Mouse (Mus musculus) neural tube, embryonic 14.5 days (tissue): Measurements from ENCODE around the gene Gemin4. TPM values are rescaled to one million over a fixed set of nuclear protein-coding genes. Genes with fewer than 3 reads are reported as not detected.
"Not testable (repeated sequence)": the region's sequence is repeated elsewhere in the genome, so short reads cannot be mapped to it uniquely, and the experiment has no call there.

Experiments used
- ATAC-seq: fragments of 200-750 bp; cut with Nextera tagmentation; 2 replicates; pipeline ENCODE4 v1.8.0; 2017; ENCODE audit warnings: low read depth, mild to moderate bottlenecking, moderate TSS enrichment, moderate library complexity
- H3K27ac ChIP-seq: fragments of 300-500 bp; sonication (generic); 2 replicates; pipeline ENCODE4 v1.5.1; 2014; ENCODE audit warnings: low read depth, mild to moderate bottlenecking, control low read depth, low read length, moderate library complexity, mixed read lengths
- H3K27me3 ChIP-seq: fragments of 300-500 bp; sonication (generic); 2 replicates; pipeline ENCODE4 v1.6.1; 2014; ENCODE audit warnings: low read length; ENCODE audit not compliant: control insufficient read depth, insufficient read depth
- H3K36me3 ChIP-seq: fragments of 300-500 bp; sonication (generic); 2 replicates; pipeline ENCODE4 v1.6.1; 2014; ENCODE audit warnings: low read length, mixed read lengths; ENCODE audit not compliant: control insufficient read depth, insufficient read depth
- H3K4me1 ChIP-seq: fragments of 300-500 bp; sonication (generic); 2 replicates; pipeline ENCODE4 v1.6.1; 2014; ENCODE audit warnings: low read length; ENCODE audit not compliant: control insufficient read depth, insufficient read depth
- H3K4me2 ChIP-seq: fragments of 300-500 bp; sonication (generic); 2 replicates; pipeline ENCODE4 v1.6.1; 2014; ENCODE audit warnings: mild to moderate bottlenecking, low read depth, low read length, control low read depth
- H3K4me3 ChIP-seq: fragments of 300-500 bp; sonication (generic); 2 replicates; pipeline ENCODE4 v1.5.1; 2014; ENCODE audit warnings: low read depth, low read length, control low read depth, mixed read lengths
- H3K9ac ChIP-seq: fragments of 300-500 bp; sonication (generic); replicated peaks from 2 replicates; pipeline ENCODE4 v1.6.1; 2014; ENCODE audit warnings: low read depth, mild to moderate bottlenecking, control low read depth, low read length, mixed read lengths
- H3K9me3 ChIP-seq: fragments of 300-500 bp; sonication (generic); 2 replicates; pipeline ENCODE4 v1.6.1; 2016; ENCODE audit warnings: low read length; ENCODE audit not compliant: control insufficient read depth
- WGBS: fragments of 180-500 bp; shearing (Covaris S2); extraction: QIAGEN DNeasy Blood & Tissue Kit; methylation state at CpG from one replicate; pipeline ENCODE4 v1.1.7; 2014; 5-methylcytosine and 5-hydroxymethylcytosine counted together
- polyA plus RNA-seq: library from polyadenylated mRNA; unstranded; fragments of >200 nt; fragmentation: Nextera tagmentation; extraction: Ambion mirVana; gene quantifications from 2 replicates; pipeline ENCODE4 v1.2.1, GENCODE M21; 2014

Gene Gemin4
- polyA plus RNA-seq, 1 experiment from 2014 or later: 16.6 TPM

- Histone ChIP-seq H3K4me2 (no peak overlapping the region), H3K36me3 (peaks cover 49% of the 10 kb centered on the region), H3K9me3 (no peaks in the 10 kb centered on the region), H3K27me3 (no peaks in the 10 kb centered on the region), H3K27ac (no peak overlapping the region), H3K4me1 (no peaks in the 10 kb centered on the region), H3K4me3 (no peak overlapping the region), H3K9ac (no peak overlapping the region)
- 95% methylated on average over 3 of the region's 3 CpGs for WGBS
- no peak for ATAC-seq
These were observed 18.7 kb upstream of the Gemin4 start for GRCm38 (mm10) chr11:76236136-76236535.

GRCm38 (mm10) chr11:76225051-76225450 lies 7.6 kb upstream of the Gemin4 start:
- Histone ChIP-seq H3K4me1 (no peaks in the 10 kb centered on the region), H3K4me2 (no peak overlapping the region), H3K9ac (no peak overlapping the region), H3K27ac (no peak overlapping the region), H3K36me3 (peaks cover 32% of the 10 kb centered on the region; the same call in 1 of the 2 replicates), H3K27me3 (no peaks in the 10 kb centered on the region), H3K4me3 (no peak overlapping the region), H3K9me3 (no peaks in the 10 kb centered on the region)
- ATAC-seq: no peak

GRCm38 (mm10) chr11:76224631-76225030 lies 7.2 kb upstream of the Gemin4 start:
- Histone ChIP-seq H3K4me2 (no peak overlapping the region), H3K27me3 (no peaks in the 10 kb centered on the region), H3K9me3 (no peaks in the 10 kb centered on the region), H3K36me3 (peaks cover 32% of the 10 kb centered on the region; the same call in 1 of the 2 replicates), H3K27ac (no peak overlapping the region), H3K4me1 (no peaks in the 10 kb centered on the region), H3K9ac (no peak overlapping the region), H3K4me3 (no peak overlapping the region)
- ATAC-seq: no peak
- 95% methylated on average over 5 of the region's 5 CpGs for WGBS

GRCm38 (mm10) chr11:76216681-76217389 lies 629 bp downstream of the Gemin4 start:
- Histone ChIP-seq H3K27me3 (no peaks in the 10 kb centered on the region), H3K9me3 (no peaks in the 10 kb centered on the region), H3K27ac (peak overlapping the region; percentile 92), H3K4me2 (peak overlapping the region; percentile 85), H3K9ac (peak overlapping the region; percentile 82), H3K4me1 (peaks cover 8% of the 10 kb centered on the region; the same call in 1 of the 2 replicates), H3K36me3 (peaks cover 23% of the 10 kb centered on the region), H3K4me3 (peak overlapping the region; percentile 80)
- WGBS: 3% methylated on average over 33 of the region's 33 CpGs
- ATAC-seq: peak; percentile 62

GRCm38 (mm10) chr11:76216049-76216540 lies 1.4 kb downstream of the Gemin4 start:
- Histone ChIP-seq H3K27ac (no peak overlapping the region), H3K4me2 (peak overlapping the region; percentile 85; the same call in 1 of the 2 replicates), H3K4me1 (peaks cover 8% of the 10 kb centered on the region; the same call in 1 of the 2 replicates), H3K4me3 (no peak overlapping the region), H3K9me3 (no peaks in the 10 kb centered on the region), H3K27me3 (no peaks in the 10 kb centered on the region), H3K36me3 (peaks cover 15% of the 10 kb centered on the region), H3K9ac (no peak overlapping the region)
- no peak for ATAC-seq
- 95% methylated on average over 5 of the region's 5 CpGs for WGBS

GRCm38 (mm10) chr11:76215011-76215410 lies 2.5 kb downstream of the Gemin4 start:
- 100% methylated on average over 2 of the region's 2 CpGs for WGBS
- no peak overlapping the region for H3K4me3 ChIP-seq
- peaks cover 12% of the 10 kb centered on the region; the same call in 1 of the 2 replicates for H3K36me3 ChIP-seq

GRCm38 (mm10) chr11:76213841-76214240 lies 3.6 kb downstream of the Gemin4 start:
- no peak overlapping the region for H3K4me2 ChIP-seq
- peaks cover 14% of the 10 kb centered on the region for H3K36me3 ChIP-seq
- no peak overlapping the region for H3K4me3 ChIP-seq
- no peak overlapping the region for H3K9ac ChIP-seq
- no peak overlapping the region for H3K27ac ChIP-seq
- H3K4me1 ChIP-seq: peaks cover 8% of the 10 kb centered on the region; the same call in 1 of the 2 replicates
- WGBS: 20% methylated on average over 5 of the region's 5 CpGs
- H3K27me3 ChIP-seq: no peaks in the 10 kb centered on the region
- H3K9me3 ChIP-seq: no peaks in the 10 kb centered on the region
- ATAC-seq: no peak

More at GRCm38 (mm10) chr11:76215011-76215410, 2.5 kb downstream of the Gemin4 start:
- Histone ChIP-seq H3K9me3 (no peaks in the 10 kb centered on the region), H3K9ac (no peak overlapping the region), H3K27me3 (no peaks in the 10 kb centered on the region), H3K4me1 (peaks cover 8% of the 10 kb centered on the region; the same call in 1 of the 2 replicates), H3K4me2 (no peak overlapping the region), H3K27ac (no peak overlapping the region)
- no peak for ATAC-seq

- ATAC-seq, H3K27ac ChIP-seq, H3K4me3 ChIP-seq, H3K9ac ChIP-seq, H3K9me3 ChIP-seq, H3K4me2 ChIP-seq, H3K27me3 ChIP-seq, H3K4me1 ChIP-seq: not testable (repeated sequence)
- WGBS: 92% methylated on average over 5 of the region's 6 CpGs
- peaks cover 24% of the 10 kb centered on the region for H3K36me3 ChIP-seq
These were observed 5.9 kb downstream of the Gemin4 start for GRCm38 (mm10) chr11:76211595-76211994.

GRCm38 (mm10) chr11:76210228-76210985 lies 7.1 kb downstream of the Gemin4 start:
- Histone ChIP-seq H3K27me3 (no peaks in the 10 kb centered on the region), H3K4me3 (no peak overlapping the region), H3K9me3 (no peaks in the 10 kb centered on the region), H3K36me3 (peaks cover 24% of the 10 kb centered on the region), H3K4me1 (no peaks in the 10 kb centered on the region), H3K9ac (no peak overlapping the region), H3K4me2 (no peak overlapping the region), H3K27ac (no peak overlapping the region)
- ATAC-seq: no peak
- WGBS: 89% methylated on average over 13 of the region's 13 CpGs
